Mouse (Mus musculus) heart, adult 8-10 months (tissue): Measurements from ENCODE around the gene Vim. TPM values are rescaled to one million over a fixed set of nuclear protein-coding genes. Genes with fewer than 3 reads are reported as not detected.
"Not testable (repeated sequence)": the region's sequence is repeated elsewhere in the genome, so short reads cannot be mapped to it uniquely, and the experiment has no call there.

Experiments used
- DNase-seq: peaks from one replicate; pipeline ENCODE4 v3.0.0; 2022; ENCODE audit warnings: low spot score
- total RNA-seq, 4 experiments: library from RNA; stranded (reverse); gene quantifications; 2 replicates each; pipeline ENCODE4 v1.2.4; 2022

The Vim gene
- total RNA-seq, 4 experiments from 2014 or later = 214 to 291 (median 257) TPM

DNA sequence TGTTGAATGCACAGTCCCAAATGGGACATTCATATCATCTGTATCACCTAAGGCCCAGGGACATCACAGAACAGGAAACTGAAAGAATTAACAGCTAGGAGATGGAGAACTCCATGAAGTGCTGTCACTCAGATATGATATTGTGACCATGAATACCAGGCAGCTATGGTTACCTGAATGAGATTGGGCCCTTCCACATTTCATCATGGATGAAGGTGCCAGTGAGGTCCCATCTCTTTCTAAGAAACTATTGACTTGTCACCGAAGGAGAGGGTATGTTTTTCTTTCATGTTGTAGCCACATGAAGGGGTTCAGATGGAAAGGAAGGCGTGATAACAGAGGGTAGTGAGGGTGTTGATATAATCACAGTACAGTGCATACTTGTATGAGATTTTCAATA, 13.3 kb upstream of the Vim start:
- no peak for DNase-seq

DNA sequence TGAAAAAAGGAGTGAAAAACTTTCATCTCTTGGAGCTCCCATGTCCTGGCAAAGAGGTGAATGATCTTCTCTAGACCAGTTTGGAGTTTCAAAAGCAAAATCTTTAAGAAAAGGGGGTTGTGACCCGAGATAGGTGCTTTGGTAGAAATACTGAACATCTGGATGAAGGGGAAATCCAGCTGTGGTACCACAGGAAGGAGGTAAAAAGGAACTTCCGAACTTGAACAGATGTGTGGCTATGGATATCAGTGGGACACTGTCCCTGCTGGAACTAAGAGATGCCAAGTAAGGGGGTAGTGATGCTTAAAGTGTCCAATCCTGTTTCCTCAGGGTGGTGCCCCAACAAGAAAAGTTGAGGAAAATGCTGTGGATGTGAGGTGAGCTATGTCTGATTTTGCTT, 3.6 kb upstream of the Vim start:
- no peak for DNase-seq

DNA sequence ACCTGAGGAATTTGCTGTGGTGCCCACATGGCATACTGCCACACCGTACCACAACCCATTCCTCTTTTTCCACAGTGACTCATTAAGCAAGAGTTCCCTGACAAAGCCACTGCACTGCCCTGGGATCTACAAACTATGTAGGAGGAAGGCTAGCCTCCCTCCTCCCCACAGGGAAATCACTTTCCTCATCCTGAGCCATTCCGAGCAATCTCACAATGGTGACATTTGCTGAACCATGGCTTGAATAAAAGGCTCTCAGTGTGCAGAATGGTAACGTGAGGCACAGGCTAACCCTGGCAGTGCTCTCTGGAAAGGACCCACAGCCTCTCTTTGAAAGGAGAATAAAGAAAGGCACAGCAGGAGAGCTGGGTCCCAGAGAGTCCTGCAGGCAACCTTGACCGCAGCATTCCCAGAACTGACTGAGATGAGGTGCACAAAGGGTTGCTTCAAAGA, 1.6 kb upstream of the Vim start:
- peak; percentile 18 for DNase-seq

DNA sequence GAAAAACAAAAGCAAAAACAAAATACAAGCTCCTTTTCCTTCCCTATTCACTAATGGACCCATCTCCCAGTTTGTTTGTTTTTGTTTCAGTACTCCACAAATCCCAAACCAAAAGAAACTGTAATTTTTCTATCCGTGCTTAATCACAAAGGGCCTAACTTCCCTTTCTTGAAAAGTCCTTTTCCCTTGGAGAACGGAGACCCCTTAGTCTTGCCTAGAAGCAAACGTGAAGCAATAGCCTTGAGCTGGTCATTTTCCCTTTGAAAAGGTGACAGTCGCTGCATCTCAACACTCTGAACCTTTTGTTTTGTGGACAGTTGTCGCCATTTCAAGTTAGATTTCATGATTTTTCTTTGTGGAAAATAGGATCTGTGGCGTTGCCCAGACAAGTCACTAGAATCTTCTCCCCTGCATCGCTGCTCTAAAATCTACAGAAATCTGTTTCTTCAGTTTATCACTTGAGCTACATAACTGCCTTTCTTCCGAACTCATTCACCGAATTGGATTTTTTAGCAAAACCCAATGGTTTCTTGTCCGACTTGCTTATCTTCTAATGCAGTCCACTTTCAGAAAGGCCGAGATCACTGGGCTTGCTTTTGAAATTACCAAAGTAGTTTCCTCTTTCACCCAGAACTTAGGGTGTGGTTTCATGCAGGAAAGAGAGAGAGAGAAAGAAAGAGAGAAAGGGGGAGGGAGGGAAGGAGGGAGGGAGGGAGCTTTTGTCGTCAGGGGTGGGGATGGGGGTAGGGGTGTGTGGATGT, 900 bp upstream of the Vim start:
- no peak for DNase-seq

DNA sequence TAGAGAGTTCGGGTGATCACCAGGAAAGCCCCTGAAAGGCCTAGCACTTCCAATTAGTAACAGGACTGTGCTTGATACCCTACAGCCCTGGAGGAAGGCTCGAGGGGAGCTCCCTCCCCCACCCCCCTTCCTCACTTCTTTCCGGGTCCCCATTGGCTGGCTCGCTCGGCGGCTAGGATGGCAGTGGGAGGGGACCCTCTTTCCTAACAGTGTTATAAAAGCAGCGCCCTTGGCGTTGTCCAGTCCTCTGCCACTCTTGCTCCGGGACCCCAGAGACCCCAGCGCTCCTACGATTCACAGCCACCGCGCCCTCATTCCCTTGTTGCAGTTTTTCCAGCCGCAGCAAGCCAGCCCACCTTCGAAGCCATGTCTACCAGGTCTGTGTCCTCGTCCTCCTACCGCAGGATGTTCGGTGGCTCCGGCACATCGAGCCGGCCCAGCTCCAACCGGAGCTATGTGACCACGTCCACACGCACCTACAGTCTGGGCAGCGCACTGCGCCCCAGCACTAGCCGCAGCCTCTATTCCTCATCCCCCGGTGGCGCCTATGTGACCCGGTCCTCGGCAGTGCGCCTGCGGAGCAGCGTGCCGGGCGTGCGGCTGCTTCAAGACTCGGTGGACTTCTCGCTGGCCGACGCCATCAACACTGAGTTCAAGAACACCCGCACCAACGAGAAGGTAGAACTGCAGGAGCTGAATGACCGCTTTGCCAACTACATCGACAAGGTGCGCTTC, 506 bp downstream of the Vim start:
- DNase-seq = peak; percentile 91

DNA sequence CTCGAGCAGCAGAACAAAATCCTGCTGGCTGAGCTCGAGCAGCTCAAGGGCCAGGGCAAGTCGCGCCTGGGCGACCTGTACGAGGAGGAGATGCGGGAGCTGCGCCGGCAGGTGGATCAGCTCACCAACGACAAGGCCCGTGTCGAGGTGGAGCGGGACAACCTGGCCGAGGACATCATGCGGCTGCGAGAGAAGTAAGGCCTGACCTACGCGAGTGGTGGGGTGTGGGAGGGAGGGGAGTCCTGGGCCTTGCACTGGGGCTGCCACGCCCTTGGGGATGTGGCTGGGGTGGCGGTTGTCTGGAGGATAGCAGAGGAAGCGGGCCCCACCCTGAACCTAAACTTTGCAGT, 1.0 kb downstream of the Vim start:
- DNase-seq = peak; percentile 48

DNA sequence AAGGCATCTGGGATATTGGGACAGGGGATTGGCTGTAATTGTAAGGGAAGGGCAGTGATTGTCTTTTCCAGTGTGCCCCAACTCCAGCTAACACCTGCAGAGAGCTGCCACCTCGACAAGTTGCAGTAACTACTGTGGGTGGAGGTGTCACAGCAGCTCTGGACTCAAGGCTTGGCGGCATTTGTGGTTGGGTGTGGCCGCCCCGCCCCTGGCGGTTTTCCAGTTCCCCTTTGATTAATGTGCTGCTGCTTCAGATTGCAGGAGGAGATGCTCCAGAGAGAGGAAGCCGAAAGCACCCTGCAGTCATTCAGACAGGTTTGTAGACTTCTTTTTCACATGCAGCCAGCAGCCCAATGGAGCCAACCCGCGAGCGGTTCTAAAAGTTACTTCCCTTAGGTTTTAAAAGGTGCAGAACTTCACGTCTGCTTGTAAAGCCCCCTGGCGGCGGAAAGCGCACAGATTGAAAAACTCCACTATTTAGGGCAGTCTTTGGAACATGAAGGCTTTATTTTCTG, 1.6 kb downstream of the Vim start:
- peak; percentile 81 for DNase-seq

DNA sequence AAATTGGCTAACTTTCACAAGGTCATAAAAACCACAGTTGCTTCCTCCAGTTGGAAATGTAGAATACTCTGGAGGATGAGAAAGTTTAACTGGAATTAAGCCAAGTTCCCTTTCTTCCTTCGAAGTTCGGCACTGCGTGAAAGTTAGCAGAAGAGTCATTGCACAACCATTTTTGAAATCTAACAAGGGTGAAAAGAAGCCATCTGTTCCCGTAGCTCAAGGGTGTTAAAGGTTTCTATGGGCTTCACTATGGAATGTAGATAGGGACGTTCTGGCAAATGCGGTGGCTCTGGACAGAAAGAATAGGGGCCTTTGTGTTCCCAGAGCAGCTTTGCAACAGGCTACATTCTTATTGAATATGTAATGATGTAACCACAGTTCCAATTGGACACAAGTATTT, 2.2 kb downstream of the Vim start:
- no peak for DNase-seq

DNA sequence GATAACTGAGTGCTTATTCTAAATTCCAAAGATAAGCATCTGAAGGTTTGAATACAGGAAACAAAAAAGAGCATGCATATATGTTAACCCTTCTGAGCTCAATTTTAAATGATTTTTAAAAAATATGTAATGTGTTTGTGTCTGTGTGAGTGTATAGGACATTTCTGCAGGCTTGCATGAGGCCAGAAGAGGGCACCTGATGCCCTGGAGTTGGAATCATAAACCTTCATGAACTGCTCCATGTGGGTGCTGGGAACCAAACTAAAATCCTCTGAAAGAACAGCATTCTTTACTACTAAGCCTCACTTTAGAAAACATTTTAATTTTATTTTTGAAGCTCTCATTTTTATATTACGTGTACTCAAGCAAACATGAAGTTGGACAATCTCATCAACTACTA, 3.7 kb downstream of the Vim start:
- DNase-seq = no peak

DNA sequence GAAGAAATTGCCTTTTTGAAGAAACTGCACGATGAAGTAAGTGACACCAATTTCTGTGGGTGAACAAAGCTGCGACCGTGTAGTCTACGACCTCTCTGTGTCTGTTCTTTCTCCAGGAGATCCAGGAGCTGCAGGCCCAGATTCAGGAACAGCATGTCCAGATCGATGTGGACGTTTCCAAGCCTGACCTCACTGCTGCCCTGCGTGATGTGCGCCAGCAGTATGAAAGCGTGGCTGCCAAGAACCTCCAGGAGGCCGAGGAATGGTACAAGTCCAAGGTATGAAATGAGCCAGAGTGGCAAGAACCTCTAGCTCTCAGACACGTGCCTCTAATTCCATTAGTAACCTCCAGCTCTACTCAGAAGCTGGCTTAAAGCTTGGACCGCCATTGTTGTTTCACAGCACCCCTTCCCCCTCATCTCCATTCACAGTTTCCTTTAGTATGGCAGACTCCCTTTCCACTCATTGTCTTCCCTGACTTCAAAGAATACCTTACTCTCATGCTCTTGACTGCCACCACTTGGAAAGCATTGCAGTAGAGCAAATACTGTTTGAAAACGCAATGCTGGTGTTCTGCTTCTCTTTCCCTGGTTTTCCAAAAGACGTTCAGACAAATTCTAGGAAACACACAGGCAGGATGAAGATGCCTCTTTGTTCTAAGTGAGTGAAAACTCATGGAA, 4.9 kb downstream of the Vim start:
- peak; percentile 33 for DNase-seq

DNA sequence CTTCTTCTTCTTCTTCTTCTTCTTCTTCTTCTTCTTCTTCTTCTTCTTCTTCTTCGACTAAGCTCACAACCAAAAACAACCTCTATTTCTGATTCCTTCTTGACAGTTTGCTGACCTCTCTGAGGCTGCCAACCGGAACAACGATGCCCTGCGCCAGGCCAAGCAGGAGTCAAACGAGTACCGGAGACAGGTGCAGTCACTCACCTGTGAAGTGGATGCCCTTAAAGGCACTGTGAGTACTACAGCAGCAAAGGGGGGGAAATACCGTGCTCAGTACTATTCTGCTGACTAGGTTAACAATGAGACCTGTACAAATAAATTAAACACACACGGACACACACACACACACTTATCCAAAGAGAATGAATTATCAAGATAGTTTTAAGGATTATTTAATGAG, 5.6 kb downstream of the Vim start:
- DNase-seq = no peak

DNA sequence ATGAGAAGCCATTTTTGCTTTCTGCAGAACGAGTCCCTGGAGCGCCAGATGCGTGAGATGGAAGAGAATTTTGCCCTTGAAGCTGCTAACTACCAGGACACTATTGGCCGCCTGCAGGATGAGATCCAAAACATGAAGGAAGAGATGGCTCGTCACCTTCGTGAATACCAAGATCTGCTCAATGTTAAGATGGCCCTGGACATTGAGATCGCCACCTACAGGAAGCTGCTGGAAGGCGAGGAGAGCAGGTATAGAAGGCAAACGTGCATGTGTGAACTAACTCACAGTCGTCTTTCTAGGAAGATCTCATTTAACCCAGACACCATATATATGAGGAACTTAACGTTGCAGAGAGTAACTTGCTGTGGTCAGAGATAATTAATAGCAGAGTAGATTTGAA, 6.3 kb downstream of the Vim start:
- DNase-seq = no peak

DNA sequence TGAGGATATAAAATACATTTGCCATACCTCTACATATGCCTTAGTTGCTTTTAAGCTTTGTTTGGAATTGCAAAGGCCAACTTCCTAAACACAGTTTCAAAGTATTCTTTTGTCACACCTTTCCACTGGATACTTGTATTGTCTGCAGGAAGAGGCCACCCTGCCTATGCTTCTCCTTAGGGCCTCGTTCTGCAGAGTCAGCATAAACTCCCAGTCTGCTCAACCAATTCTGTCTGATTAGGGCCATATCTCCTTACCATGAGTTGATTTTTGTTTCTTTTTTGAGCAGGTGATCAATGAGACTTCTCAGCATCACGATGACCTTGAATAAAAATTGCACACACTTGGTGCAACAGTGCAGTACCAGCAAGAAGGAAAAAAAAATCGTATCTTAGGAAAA, 8.5 kb downstream of the Vim start:
- no peak for DNase-seq

DNA sequence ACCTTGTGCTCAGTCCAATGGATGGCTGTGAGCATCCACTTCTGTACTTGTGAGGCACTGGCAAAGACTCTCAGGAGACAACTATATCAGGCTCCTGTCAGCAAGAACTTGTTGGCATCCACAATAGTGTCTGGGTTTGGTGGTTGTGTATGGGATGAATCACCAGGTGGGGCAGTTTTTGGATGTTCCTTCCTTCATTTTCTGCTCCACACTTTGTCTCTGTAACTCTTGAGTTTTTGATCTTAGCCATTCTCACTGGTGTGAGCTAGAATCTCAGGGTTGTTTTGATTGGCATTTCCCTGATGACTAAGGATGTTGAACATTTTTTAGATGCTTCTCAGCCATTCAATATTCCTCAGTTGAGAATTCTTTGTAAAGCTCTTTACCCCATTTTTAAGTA, 10.0 kb downstream of the Vim start:
- DNase-seq = not testable (repeated sequence)

DNA sequence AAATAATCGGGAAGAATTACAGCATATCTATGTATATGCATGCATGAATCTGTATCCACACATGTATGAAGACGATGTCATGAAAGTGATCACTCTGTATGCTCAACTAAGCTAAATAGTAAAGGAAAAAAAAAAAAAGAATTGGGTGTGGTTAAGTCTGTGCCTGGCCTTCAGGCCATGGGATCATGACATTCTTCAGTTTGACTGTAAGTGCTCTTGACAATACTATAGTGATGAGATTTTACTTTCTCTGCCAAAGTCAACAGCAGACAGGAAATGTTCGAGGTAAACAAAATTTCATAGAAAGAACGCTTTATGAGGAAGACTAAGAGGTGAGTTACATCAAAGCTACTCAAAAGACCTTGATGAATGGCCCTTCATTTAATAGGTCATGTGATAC, 19.6 kb downstream of the Vim start:
- no peak for DNase-seq

DNA sequence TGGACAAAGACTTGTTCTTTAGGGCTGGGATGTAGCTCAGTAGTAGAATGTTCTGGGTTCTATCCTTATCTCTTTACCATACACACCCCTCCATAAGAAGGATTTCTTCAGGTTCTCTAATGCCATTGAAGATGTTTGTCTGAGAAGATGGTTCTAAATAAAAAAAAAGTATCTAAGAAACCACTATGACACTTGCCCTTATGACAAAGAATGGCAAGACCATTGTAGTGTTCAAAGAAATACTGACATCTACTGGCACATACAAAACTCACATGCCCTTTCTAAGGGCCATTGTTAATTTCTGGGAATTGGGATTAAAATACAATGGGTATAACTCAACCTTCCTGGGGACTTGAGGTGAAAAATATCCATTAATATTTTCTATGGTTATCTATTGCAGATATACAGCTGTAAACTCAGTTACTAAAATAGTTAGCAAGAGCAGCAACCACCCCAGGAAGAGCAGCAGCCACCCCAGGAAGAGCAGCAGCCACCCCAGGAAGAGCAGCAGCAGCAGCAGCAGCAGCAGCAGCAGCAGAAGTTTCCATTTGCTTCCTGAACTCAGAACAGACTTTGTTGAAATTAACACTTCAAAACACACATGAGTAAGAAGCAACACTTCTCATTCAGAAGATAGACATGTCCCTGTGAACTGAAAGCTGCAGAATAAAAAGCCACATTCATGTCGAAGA, 23.4 kb downstream of the Vim start:
- peak; percentile 49 for DNase-seq

DNA sequence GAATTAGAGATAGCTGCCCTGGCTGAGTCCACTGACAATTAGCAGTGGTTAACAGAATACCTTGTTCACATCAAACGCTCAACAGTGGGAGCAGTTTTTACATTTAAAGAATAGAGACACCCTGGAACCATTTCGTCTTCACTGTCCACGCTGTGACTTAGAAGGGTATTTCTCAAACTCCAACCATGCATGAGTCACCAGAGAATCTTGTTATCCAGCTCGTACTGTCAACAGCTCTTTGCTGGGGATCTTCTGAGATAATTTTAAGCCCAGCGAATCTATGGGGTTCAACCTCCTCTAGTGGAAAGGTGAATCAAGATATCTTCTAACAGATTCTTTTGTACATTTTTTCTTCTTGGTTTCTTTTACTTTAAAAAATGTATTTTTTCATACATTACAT, 24.4 kb downstream of the Vim start:
- DNase-seq = no peak

DNA sequence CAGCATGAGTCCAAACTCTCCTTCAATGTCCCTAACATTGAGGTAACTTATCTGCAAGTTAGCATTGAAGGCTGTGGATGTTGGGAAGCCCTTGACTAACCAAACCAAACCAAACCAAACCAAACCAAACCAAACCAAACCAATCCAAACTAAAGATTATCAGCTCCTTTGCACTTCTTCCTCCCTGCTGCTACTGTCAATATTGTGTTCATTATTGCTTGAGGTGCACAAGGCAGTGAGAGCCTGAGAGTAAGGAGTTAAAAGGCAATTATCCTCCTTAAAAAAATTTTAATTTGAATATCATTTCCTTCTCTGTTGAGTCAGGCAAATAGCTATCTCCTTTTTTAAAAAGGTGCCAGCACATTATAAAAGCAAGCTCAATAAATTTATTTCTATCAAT, 29.4 kb downstream of the Vim start:
- DNase-seq = no peak

DNA sequence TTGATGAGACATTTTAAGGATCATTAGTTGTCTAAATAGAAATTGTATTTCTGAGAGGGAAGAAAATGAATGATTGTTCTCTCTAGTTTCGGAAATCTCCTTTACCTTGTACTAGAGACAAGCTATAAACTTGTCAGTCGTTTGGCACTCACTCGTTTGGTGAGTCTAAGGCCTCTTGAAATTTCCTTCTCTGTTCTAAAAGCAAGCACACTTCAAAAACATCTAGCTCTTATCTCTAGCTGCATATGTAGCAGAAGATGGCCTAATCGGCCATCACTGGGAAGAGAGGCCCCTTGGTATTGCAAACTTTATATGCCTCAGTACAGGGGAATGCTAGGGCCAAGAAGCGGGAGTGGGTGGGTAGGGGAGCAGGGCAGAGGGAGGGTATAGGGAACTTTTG, 29.9 kb downstream of the Vim start:
- DNase-seq = not testable (repeated sequence)

DNA sequence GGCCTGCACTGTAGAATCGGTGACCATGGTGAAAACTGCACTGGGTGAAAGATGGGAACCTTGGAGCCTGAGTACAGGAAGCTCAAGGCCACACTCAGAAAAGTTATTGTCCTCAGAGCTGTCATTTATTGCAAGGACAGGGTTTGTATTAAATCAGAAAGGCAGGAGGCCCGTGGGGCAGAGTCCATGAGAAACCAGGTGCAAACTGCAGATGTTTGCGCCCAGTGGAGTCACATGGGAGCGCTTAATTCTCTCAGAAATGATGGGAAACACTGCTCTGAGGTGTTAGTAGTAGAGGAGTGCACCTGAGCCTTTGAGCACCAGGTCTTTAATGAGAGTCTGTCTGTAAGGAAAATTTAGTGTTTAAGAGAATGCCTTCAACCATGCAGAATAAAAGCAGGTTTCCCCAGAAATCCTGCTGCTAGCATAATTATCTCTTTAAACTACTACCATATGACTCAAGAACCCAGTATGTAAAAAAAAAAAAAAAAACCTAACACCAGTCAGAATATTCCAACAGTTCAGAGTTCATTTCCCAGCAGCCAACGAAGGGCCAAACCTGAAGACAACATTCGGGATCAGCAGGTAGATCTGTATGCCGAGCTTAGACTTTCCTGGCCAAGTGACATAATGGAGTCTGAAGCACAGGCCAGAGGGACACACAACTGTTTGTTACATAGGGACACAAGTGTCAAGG, 56.6 kb downstream of the Vim start:
- no peak for DNase-seq
